Comparison of ENCODE assay signal across 22 mouse cellular contexts in the genomic region with DNA sequence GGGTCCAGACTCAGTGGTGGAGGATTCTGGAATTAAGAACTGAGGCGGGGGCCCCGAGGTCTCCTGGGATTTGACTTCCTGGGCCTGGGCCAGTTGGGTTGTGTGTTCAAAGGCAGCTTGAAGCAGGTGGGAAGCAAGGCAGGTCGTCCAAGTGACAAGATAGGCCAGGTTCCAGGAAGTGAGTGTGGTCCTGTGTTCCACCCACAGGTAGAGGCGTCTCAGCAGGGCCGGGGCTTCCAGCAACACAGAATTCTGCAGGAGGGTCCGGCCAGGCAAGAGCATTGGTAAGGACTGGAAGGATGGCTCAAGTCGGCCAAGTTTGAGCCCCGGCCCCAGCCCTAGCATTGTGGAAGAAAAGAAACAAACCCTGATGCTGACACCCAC. TPM values are rescaled to one million over a fixed set of nuclear protein-coding genes. Genes with fewer than 3 reads are reported as not detected.
"Had no signal": no experiment of that assay in that cellular context is flagged by ENCODE, and none has a peak within 500 bp of the region (broad histone marks: within the 10 kb centered on the region; RNA-seq: fewer than 3 reads in every experiment).

No protein-coding gene starts in this region.

- H3K9ac ChIP-seq: heart, embryonic 12.5 days; hindbrain, embryonic 14.5 days; intestine, embryonic 15.5 days; liver, embryonic 13.5 days had no signal

- H3K4me3 ChIP-seq: heart, adult 2 months; heart, embryonic 10.5 days; heart, embryonic 12.5 days; intestine, embryonic 15.5 days; layer of hippocampus, adult 2 months; left cerebral cortex, adult 2 months; liver, embryonic 13.5 days had no signal

- DNase-seq: gastrocnemius, postnatal 25 days; liver; liver, embryonic 13.5 days had no signal

- H3K4me2 ChIP-seq: heart, embryonic 12.5 days; hindbrain, embryonic 14.5 days; intestine, embryonic 15.5 days; liver, embryonic 11.5 days; liver, embryonic 13.5 days had no signal

- H3K36me3 ChIP-seq: heart, embryonic 10.5 days; heart, embryonic 12.5 days; intestine, embryonic 15.5 days; liver, embryonic 13.5 days had no signal

- ATAC-seq: inflammation-experienced regulatory T-cells, adult 6 months had no signal

- H3K9me3 ChIP-seq: heart, embryonic 10.5 days; heart, embryonic 12.5 days; intestine, embryonic 15.5 days; liver, embryonic 13.5 days had no signal

- H3K27me3 ChIP-seq: heart, embryonic 12.5 days; intestine, embryonic 15.5 days had no signal

- H3K27ac ChIP-seq: heart, adult 2 months; heart, embryonic 10.5 days; hindbrain, embryonic 14.5 days; intestine, embryonic 15.5 days; layer of hippocampus, adult 2 months; left cerebral cortex, adult 2 months; liver, embryonic 13.5 days had no signal

RNA-seq across cellular contexts. Expression of gene Tmem270, which starts 4.9 kb away (rescaled TPM):
- polyA plus RNA-seq: frontal cortex, adult 2 months; heart, adult 2 months; heart, embryonic 10.5 days; heart, embryonic 12.5 days; heart, embryonic 14.5 days; heart, embryonic 16.5 days; hindbrain, embryonic 11.5 days; hindbrain, embryonic 14.5 days; hindbrain, embryonic 16.5 days; inflammation-experienced regulatory T-cells, adult 6 months; intestine, embryonic 15.5 days; intestine, postnatal 0 days; kidney, embryonic 14.5 days; kidney, embryonic 16.5 days; limb, embryonic 11.5 days; limb, embryonic 14.5 days; liver, embryonic 11.5 days; liver, embryonic 13.5 days had no signal

RNA-seq across cellular contexts. Expression of gene Cldn13, which starts 13.7 kb away (rescaled TPM):
- polyA plus RNA-seq: frontal cortex, adult 2 months; hindbrain, embryonic 16.5 days; inflammation-experienced regulatory T-cells, adult 6 months; intestine, postnatal 0 days had no signal

RNA-seq across cellular contexts. Expression of gene Cldn4, which starts 45.1 kb away (rescaled TPM):
- polyA plus RNA-seq: hindbrain, embryonic 14.5 days; hindbrain, embryonic 16.5 days; inflammation-experienced regulatory T-cells, adult 6 months had no signal
